Mouse (Mus musculus) embryonic fibroblast, embryonic 13.5 days (primary cell): ENCODE results near the gene Tns1.

Experiments used
- CTCF ChIP-seq: IDR thresholded peaks from 2 replicates; pipeline ENCODE4 v1.5.1; 2011; ENCODE audit warnings: mild to moderate bottlenecking, control low read depth, low read length, moderate library complexity, borderline replicate concordance; ENCODE audit not compliant: insufficient read depth
- POLR2A ChIP-seq: IDR thresholded peaks from 2 replicates; pipeline ENCODE4 v1.6.1; 2011; ENCODE audit warnings: low read depth, mild to moderate bottlenecking, control low read depth, low read length, moderate library complexity

DNA sequence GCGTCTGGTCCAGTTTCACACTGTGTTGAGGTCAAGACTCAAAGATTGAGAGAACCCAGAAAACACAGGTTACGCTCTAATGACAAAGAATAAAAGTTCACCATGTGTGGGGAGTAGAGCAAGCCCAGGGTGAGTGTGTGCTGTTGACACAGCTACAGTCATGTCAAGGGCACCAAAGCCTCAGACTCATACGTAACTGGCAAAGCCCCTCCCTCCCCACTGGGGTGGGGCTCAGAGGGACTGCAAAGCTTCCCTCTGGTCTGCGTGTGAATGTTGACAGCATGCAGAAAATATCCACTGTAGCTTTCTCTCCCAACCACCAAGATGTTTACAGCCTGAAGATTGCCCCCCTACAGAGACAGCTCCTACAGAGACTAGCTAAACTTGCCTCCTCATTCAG lies 48.0 kb downstream of the Tns1 start:
- TF ChIP-seq CTCF (no peak), POLR2A (no peak)
